Mouse (Mus musculus): ENCODE results near the gene Olfr874.
"Not testable (repeated sequence)": the region's sequence is repeated elsewhere in the genome, so short reads cannot be mapped to it uniquely, and the experiment has no call there.

Gene Olfr874

DNA sequence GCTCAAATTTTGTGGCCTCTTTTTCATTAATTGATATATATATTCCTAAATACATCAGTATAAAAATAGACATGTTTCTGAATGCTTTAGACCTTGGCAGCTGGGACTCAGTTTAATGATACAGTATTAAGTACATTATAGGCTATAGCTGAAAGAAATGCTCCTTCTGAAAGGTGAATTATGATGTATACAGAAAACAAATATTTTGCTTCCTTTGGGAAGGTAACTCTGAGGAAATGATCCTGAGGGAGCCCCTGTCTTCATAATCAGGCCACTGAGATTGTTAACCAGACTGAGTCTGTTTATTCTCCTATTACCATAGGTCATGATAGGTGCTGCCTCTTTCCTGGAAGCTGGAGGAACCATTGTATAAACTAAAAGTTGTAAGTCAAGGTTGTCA is at the start of gene Olfr874:
TSS of gene Olfr874 (plus strand) at position 301 of the 400 bp plus-strand sequence.
- no peak for DNase-seq (ENCODE audit: low spot score in 2 of 2)

DNA sequence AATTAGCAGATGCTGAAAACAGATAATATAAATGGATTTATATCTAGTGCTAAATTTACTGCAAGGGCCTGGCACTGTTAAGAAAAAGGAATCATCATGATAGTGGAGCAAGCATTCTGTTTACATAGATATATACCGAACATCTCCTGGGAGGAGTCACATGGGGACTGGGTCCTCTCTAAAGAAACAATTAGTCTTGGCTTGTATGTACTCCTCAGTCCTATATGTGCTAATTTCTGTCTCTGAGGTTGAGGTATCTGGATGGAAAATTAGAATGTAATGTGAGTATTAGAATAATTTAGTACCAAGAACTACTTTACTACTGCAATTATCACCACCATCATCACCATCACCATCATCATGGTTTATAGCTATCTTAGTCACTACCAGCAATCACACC is 28.8 kb upstream of the Olfr874 start, which contains the start of gene Olfr160:
TSS of gene Olfr160 (minus strand) at position 101 of the 400 bp plus-strand sequence.
- no peak for DNase-seq (ENCODE audit: low spot score in 2 of 2)

DNA sequence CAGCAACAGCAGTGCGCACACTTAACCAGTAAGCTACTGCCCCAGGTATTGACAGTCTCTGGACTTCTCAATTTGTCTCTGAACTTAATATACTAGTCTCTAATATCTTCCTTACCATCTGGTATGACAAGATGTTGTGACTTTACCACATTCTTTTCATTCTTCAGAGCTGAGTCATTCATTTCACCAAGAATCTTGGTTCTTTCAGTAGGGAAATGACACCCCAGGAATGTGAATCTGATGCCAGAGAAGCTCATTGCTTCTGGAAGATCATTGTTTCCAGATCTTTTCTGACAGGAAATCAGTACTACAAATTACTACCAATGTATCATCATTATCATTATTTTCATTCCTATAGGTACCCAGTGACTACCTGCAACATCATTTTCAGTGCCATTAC is 10.6 kb upstream of the Olfr874 start:
- no peak for DNase-seq (ENCODE audit: low spot score in 2 of 2)

DNA sequence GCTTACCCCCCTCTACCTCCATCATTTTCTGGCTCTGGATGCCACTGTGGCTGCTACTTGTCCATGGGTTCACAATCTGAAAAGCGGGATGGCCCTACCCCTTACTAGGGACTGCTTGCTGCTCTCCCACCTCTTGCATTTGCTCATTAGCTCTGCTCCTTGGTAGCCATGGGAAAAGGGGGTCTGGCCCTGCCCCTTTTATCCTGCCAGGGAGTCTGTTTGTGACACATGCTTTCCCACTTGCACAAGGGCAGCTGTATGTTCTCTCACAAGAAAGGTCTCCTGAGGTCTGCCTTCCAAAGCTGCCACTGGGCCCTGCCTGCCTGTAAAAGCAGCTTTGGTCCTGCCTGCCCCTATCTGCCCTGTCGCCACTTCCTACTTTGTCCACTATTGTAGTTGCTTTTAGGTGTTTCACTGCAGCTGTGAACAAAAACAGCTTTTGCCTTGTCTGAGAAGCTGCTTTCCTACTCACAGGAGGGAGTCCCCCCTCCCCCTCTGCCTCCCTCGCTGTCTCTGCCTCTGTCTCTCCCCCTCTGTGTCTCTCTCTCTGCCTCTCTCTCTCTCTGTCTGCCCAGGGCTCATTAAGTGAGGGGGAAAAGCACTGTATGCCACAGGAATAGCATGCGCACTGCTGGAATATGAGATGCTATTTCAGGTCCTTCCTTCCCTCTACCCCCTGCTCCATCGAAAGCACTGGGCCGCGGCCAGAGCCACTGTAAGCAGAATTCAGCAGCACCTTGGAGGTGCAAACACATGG is 5.6 kb downstream of the Olfr874 start:
- no peak for DNase-seq (ENCODE audit: low spot score in 2 of 2)

DNA sequence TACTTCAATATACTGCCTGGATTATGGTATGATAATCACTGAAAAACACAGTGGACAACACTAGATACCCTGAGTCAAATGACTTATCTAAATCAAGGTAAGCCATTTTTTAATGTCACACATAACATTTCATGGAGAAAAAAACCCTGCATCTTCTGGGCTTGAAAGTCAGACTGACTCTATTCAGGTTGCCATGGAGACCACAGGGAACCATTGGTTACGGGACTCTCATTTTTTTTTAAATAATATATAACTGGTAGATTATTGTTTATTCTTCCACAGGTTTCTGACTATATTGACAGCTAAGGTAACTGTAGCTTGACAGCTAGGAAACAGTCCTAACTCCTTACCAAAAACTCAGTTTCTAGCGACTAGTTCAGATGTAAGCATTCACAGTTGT is 6.6 kb downstream of the Olfr874 start:
- DNase-seq (ENCODE audit: low spot score in 2 of 2): no peak

DNA sequence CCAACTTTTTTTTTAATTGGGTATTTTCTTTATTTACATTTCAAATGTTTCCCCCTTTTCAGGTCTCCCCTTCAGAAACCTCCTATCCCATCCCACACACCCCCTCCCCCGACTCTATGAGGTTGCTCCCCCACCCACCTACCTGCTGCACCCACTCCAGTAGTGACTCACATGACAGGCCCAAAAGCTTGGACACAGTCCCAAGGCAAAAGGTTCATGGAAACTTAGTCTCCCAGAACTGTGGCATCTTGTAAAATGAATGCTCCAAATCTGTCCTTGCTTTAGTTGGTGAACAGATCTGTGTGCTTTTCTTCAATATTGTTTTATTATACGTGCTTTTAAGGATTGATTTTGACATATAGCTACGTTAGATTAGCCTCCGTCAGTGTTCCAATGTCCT is 7.1 kb downstream of the Olfr874 start:
- no peak for DNase-seq (ENCODE audit: low spot score in 2 of 2)

DNA sequence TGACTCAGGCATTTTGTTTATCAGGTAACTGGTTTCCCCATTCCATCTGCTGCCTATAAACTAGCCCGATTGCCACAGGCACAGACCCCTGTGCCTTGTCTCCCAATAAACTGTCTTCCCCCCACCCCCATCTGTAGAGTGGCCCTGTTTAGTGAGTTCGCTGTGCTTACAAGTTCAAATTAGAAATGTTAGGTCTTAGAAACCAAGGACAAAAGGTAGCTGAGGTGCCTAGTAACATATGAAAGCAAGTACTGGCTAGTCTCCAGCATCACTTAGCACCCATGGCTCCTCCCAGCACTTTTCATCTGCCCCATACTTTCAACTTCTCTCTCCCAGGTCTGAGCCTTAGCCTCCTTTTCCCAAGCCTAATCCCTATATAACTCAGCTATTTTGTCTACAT is 16.8 kb downstream of the Olfr874 start:
- DNase-seq (ENCODE audit: low spot score in 2 of 2): no peak

DNA sequence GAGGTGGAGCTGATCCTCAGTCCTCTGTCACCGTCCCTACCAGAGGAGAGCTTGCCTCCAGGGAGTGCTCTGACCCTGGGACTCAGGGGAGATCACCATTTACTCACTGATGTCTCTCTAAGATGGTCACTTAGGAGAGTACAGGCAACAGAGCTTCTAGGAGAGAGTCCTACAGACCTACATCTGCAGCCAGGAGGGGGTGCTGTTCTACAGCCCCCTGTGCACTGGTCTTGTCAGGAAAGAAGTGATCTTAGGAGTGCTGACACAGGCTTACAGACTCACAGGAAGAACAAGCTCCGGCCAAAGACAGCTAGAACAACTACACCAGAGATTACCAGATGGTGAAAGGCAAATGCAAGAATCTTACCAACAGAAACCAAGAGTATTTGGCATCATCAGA is 17.6 kb downstream of the Olfr874 start:
- DNase-seq (ENCODE audit: low spot score in 2 of 2): no peak

DNA sequence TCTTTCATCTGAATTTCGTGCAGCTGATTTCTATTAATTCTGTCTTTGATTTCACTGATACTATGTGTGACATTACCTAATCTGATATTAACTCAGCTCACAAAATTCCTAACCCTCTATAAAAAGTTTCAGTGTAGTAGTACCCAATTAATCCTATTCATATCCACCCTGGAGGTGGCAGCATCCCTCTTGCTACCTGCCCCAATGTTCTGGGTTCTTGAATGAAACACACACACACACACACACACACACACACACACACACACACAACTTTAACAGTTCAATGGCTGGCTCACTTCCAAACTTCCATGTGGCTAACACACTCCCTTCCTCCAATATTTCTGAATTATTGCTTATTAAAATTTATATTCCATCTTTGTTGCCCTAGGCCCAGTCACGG is 25.8 kb downstream of the Olfr874 start:
- no peak for DNase-seq (ENCODE audit: low spot score in 2 of 2)

DNA sequence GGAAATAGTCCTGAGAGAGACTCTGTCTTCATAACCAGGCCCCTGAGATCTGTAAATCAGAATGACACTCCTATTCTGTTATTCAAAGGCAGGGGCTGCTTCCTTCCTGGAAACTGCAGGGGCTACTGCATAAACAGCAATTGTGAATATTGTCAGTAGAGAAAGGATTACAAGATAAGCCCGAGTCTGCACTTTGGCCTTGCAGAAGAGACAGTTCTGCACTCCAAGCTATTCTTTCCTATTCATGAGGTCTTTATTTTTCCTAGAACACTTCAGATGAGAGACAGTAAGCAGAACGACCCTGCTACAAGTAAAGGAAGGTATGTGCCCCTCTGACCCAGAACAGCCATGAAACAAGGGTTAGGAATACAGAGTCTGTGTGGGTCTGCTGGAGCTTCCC is 26.9 kb downstream of the Olfr874 start, which contains the start of gene Olfr875:
TSS of gene Olfr875 (plus strand) at position 99 of the 400 bp plus-strand sequence.
- no peak for DNase-seq (ENCODE audit: low spot score in 2 of 2)

DNA sequence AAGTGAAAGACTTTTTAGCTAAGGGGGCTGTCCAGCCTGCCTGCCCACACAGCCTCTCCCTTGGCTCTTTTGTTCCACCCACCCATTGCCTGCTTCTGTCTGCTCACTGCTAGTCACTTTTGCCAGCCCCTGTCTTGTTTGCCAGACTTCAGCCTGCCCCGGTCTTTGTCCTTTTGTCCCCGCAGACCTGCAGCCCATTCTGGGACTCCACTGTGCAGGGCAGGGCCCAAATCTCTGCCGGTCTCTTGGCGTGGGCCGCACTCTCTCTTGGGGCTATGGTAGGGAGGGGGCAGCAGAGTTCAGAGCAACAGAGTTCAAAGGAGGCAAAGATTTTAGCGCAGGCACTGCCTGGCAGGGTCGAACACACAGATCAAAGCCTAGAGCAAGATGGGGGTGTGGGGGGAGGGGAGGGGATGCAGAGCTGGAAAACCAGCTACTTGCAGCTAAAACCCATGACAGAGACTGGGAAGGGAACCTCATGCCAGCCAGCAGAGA is 37.9 kb downstream of the Olfr874 start:
- no peak for DNase-seq (ENCODE audit: low spot score in 2 of 2)

DNA sequence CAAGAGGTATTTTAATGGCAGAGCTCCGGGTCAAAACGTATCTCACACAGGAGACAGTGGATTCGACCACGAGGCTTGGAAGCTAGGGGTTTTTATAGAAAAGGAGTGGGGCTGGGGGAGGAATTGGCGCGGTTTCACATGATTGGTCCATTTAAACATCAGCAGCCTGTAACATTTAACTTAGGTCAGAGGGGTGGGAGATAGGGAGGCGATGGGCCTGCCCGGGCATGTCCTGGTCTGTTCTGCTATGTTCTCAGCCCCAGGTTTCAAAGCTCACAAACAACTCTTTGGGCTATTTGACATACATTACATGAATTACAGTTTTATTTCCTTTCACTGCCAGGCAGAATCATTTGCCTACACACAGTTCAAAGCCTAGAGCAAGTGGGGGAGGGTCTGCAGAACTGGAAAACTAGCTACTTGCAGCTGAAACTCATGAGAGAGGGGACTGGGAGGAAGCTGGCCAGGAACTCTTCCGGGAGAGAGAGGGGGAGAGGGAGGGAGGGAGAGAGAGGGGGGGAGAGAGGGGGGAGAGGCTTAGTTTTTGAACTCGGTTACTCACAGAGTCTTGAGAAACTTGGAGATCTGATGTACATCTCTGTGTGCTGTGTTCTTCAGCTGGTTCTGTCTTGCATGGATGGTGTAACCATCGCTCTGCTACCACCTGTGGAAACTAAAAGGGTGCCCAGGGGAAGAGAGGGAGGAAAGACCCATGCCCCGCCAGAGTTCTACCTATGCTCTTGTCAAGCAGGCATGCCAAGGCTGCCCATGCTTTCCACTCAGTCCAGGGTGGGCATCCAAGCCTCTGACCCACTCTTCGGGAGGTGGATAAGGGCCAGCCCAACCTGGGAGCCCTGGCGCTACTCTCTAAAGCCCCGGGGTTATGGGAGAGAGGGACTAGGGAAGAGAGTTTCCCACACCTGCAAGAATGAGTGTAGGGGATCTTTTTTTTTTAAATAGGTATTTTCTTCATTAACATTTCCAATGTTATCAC is 38.8 kb downstream of the Olfr874 start:
- not testable (repeated sequence) for DNase-seq (ENCODE audit: low spot score in 2 of 2)

DNA sequence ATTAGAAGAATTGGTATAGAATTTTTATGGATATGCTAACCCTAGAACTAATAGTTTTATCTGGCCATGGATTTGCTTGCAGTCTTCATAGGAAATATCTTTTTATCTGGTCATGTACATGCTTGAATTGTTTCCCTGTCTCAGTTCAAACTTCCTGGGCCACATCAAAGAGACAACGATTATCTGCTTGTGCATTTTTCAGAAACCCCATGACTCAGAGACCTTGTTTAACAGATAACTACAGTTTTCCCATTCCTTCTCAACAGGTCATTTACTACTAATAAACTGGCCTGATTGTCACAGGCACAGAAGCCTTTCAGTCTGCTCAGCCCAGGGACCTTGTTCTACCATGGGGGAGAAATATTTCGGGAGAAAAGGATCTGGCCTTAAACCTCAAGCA is 41.5 kb downstream of the Olfr874 start:
- DNase-seq (ENCODE audit: low spot score in 2 of 2): no peak

Measured in urinary bladder, postnatal 36 days (tissue).